Mouse (Mus musculus) heart, embryonic 16.5 days (tissue): Measurements from ENCODE around the gene Mlph. TPM values are rescaled to one million over a fixed set of nuclear protein-coding genes. Genes with fewer than 3 reads are reported as not detected.

Experiments
- ATAC-seq: fragments of 200-750 bp; cut with Nextera tagmentation; replicated peaks from 2 replicates; pipeline ENCODE4 v1.8.0; 2017; ENCODE audit warnings: moderate number of reproducible peaks; ENCODE audit not compliant: insufficient read depth, low FRiP score; ENCODE audit errors: extremely low read depth
- H3K27ac ChIP-seq: fragments of 300-500 bp; sonication (generic); 2 replicates; pipeline ENCODE4 v1.5.1; 2014; ENCODE audit warnings: mild to moderate bottlenecking, low read length, control low read depth, moderate library complexity
- H3K27me3 ChIP-seq: fragments of 300-500 bp; sonication (generic); 2 replicates; pipeline ENCODE4 v1.6.1; 2014; ENCODE audit warnings: low read length, mixed read lengths; ENCODE audit not compliant: control insufficient read depth, insufficient read depth
- H3K36me3 ChIP-seq: fragments of 300-500 bp; sonication (generic); 2 replicates; pipeline ENCODE4 v1.6.1; 2014; ENCODE audit not compliant: control insufficient read depth, insufficient read depth
- H3K4me1 ChIP-seq: fragments of 300-500 bp; sonication (generic); 2 replicates; pipeline ENCODE4 v1.6.1; 2014; ENCODE audit warnings: low read length, mixed read lengths; ENCODE audit not compliant: control insufficient read depth, insufficient read depth
- H3K4me2 ChIP-seq: fragments of 300-500 bp; sonication (generic); 2 replicates; pipeline ENCODE4 v1.6.1; 2014; ENCODE audit warnings: low read depth, mild to moderate bottlenecking, control low read depth, low read length
- H3K4me3 ChIP-seq: fragments of 300-500 bp; sonication (generic); 2 replicates; pipeline ENCODE4 v1.5.1; 2014; ENCODE audit warnings: mild to moderate bottlenecking, control low read depth, low read length
- H3K9ac ChIP-seq: fragments of 300-500 bp; sonication (generic); 2 replicates; pipeline ENCODE4 v1.6.1; 2014; ENCODE audit warnings: low read length, control low read depth
- H3K9me3 ChIP-seq: fragments of 300-500 bp; sonication (generic); replicated peaks from 2 replicates; pipeline ENCODE4 v1.6.1; 2016; ENCODE audit warnings: low read length; ENCODE audit not compliant: control insufficient read depth
- WGBS: fragments of 180-500 bp; shearing (Covaris S2); extraction: QIAGEN DNeasy Blood & Tissue Kit; methylation state at CpG from one replicate; pipeline ENCODE4 v1.1.7; 2014; 5-methylcytosine and 5-hydroxymethylcytosine counted together
- polyA plus RNA-seq: library from polyadenylated mRNA; unstranded; fragments of >200 nt; fragmentation: Nextera tagmentation; extraction: Ambion mirVana; gene quantifications from 2 replicates; pipeline ENCODE4 v1.2.1, GENCODE M21; 2015

The Mlph gene
- polyA plus RNA-seq, 1 experiment from 2014 or later, result 0.33 TPM

- Histone ChIP-seq H3K4me1 (peaks cover 13% of the 10 kb centered on the region), H3K36me3 (no peaks in the 10 kb centered on the region), H3K27me3 (no peaks in the 10 kb centered on the region; the same call in 1 of the 2 replicates), H3K9me3 (no peaks in the 10 kb centered on the region), H3K4me2 (no peak overlapping the region), H3K4me3 (no peak overlapping the region), H3K27ac (no peak overlapping the region), H3K9ac (no peak overlapping the region)
- peak; percentile 43; the same call in 1 of the 2 replicates for ATAC-seq
- WGBS, result 39% methylated on average over 15 of the region's 15 CpGs
These were observed 12.4 kb downstream of the Mlph start for GRCm38 (mm10) chr1:90927308-90927707.

GRCm38 (mm10) chr1:90927929-90928574 lies 13.2 kb downstream of the Mlph start:
- Histone ChIP-seq H3K4me1 (peaks cover 19% of the 10 kb centered on the region), H3K27ac (no peak overlapping the region), H3K9me3 (no peaks in the 10 kb centered on the region), H3K4me3 (peak overlapping the region; percentile 30), H3K27me3 (no peaks in the 10 kb centered on the region; the same call in 1 of the 2 replicates), H3K9ac (peak overlapping the region; percentile 59), H3K4me2 (peak overlapping the region; percentile 63), H3K36me3 (no peaks in the 10 kb centered on the region)
- WGBS, result 3% methylated on average over 22 of the region's 23 CpGs
- peak; percentile 34; the same call in 1 of the 2 replicates for ATAC-seq

- H3K27me3 ChIP-seq, result no peaks in the 10 kb centered on the region; the same call in 1 of the 2 replicates
- peak overlapping the region; percentile 59 for H3K9ac ChIP-seq
- 9% methylated on average over 6 of the region's 6 CpGs for WGBS
- H3K4me1 ChIP-seq, result peaks cover 22% of the 10 kb centered on the region
- H3K4me3 ChIP-seq, result peak overlapping the region; percentile 30
- H3K4me2 ChIP-seq, result peak overlapping the region; percentile 63
- H3K9me3 ChIP-seq, result no peaks in the 10 kb centered on the region
- no peak overlapping the region for H3K27ac ChIP-seq
- no peaks in the 10 kb centered on the region for H3K36me3 ChIP-seq
- ATAC-seq, result no peak; the same call in 1 of the 2 replicates
These were observed 13.7 kb downstream of the Mlph start for GRCm38 (mm10) chr1:90928575-90928934.

DNA sequence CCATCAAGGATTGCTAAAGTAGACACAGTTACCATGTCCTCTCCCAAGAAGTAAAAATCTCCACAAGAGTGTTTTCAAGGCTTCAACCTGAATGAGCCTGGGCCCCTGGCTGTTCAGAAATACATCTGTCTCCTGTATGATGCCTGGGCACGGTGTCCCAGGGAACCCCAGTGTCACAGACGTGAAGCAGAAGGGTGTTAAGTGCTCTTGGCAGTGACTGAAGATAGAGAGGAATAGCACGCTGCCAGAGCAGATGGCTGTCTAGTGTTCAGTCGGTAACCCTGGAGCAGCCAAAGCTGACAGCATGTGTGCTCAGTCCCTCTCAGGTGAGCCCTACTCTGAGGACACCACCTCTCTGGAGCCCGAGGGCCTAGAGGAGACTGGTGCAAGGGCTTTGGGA lies 18.1 kb downstream of the Mlph start:
- H3K9me3 ChIP-seq, result no peaks in the 10 kb centered on the region
- H3K27ac ChIP-seq, result 0 out of 2 replicates have a peak overlapping the region, but pooled peaks have one; percentile 2
- no peak overlapping the region for H3K9ac ChIP-seq
- peak; percentile 56; the same call in 1 of the 2 replicates for ATAC-seq
- no peak overlapping the region for H3K4me3 ChIP-seq
- H3K4me1 ChIP-seq, result peaks cover 16% of the 10 kb centered on the region
- 35% methylated on average over 5 of the region's 5 CpGs for WGBS
- no peak overlapping the region for H3K4me2 ChIP-seq
- no peaks in the 10 kb centered on the region for H3K36me3 ChIP-seq
- H3K27me3 ChIP-seq, result no peaks in the 10 kb centered on the region; the same call in 1 of the 2 replicates

DNA sequence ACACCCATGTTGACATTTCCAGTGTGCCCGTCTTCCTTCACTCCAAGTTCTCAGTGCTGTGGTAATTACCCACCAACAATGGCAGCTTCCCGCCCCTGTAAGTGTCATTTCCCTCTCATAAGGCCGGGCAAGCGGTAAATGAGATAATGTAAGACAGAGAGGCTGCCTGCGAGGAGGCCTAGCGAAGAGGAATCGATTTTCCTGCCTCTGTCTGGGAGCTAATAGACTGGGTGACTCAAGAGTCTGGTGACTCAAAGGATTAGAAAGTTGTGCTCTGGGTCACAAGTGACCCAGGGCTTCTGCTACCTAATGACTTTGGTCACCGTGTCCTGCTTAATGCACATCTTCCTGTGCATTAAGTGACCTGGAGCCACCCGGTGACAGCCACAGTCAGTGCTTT lies 22.1 kb downstream of the Mlph start:
- Histone ChIP-seq H3K9me3 (no peaks in the 10 kb centered on the region), H3K27ac (no peak overlapping the region), H3K4me2 (no peak overlapping the region), H3K4me3 (no peak overlapping the region), H3K36me3 (no peaks in the 10 kb centered on the region), H3K4me1 (peaks cover 11% of the 10 kb centered on the region), H3K9ac (no peak overlapping the region), H3K27me3 (peaks cover 3% of the 10 kb centered on the region; the same call in 1 of the 2 replicates)
- 65% methylated on average over 9 of the region's 9 CpGs for WGBS
- ATAC-seq, result no peak

DNA sequence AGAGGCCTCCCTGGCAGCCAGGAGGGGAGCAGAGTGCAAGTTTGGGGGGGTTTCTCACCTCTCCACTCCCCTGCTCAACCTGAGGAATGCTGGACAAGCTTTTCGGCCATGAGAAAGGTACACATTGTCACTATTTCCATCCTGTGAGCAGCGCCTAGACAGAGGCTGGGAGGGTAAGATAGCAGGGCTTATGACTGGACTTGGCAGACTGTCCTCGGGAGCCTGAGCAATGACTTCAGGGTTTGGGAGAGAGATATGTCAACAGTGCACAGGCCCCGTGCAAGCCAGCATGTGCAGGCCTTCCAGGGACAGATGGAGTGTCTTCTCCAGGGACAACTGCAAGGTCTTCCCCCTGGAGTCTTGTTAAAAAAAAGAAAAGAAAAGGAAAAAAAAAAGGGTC lies 25.1 kb downstream of the Mlph start:
- ATAC-seq, result 0 out of 2 replicates have a peak, but pooled peaks have one; percentile 37
- Histone ChIP-seq H3K4me3 (no peak overlapping the region), H3K27me3 (peaks cover 3% of the 10 kb centered on the region; the same call in 1 of the 2 replicates), H3K4me2 (no peak overlapping the region), H3K4me1 (0 out of 2 replicates have a peak, but pooled peaks cover 2% of the 10 kb centered on the region), H3K36me3 (no peaks in the 10 kb centered on the region), H3K9me3 (no peaks in the 10 kb centered on the region), H3K9ac (no peak overlapping the region), H3K27ac (no peak overlapping the region)
- 35% methylated on average over 4 of the region's 4 CpGs for WGBS

- Histone ChIP-seq H3K36me3 (no peaks in the 10 kb centered on the region), H3K4me3 (no peak overlapping the region), H3K9ac (no peak overlapping the region), H3K27ac (no peak overlapping the region), H3K4me2 (no peak overlapping the region), H3K9me3 (no peaks in the 10 kb centered on the region), H3K27me3 (no peaks in the 10 kb centered on the region; the same call in 1 of the 2 replicates), H3K4me1 (0 out of 2 replicates have a peak, but pooled peaks cover under 1% of the 10 kb centered on the region)
- WGBS, result 68% methylated on average over 10 of the region's 10 CpGs
- no peak for ATAC-seq
These were observed 30.3 kb downstream of the Mlph start for GRCm38 (mm10) chr1:90945171-90945570.

GRCm38 (mm10) chr1:90947252-90947651 lies 32.4 kb downstream of the Mlph start:
- H3K4me1 ChIP-seq, result peaks cover 4% of the 10 kb centered on the region; the same call in 1 of the 2 replicates
- 68% methylated on average over 2 of the region's 2 CpGs for WGBS
- no peak overlapping the region for H3K4me2 ChIP-seq
- H3K9ac ChIP-seq, result no peak overlapping the region
- no peak for ATAC-seq
- H3K27me3 ChIP-seq, result peaks cover 3% of the 10 kb centered on the region; the same call in 1 of the 2 replicates
- no peak overlapping the region for H3K4me3 ChIP-seq
- H3K9me3 ChIP-seq, result no peaks in the 10 kb centered on the region
- no peak overlapping the region for H3K27ac ChIP-seq
- H3K36me3 ChIP-seq, result no peaks in the 10 kb centered on the region

DNA sequence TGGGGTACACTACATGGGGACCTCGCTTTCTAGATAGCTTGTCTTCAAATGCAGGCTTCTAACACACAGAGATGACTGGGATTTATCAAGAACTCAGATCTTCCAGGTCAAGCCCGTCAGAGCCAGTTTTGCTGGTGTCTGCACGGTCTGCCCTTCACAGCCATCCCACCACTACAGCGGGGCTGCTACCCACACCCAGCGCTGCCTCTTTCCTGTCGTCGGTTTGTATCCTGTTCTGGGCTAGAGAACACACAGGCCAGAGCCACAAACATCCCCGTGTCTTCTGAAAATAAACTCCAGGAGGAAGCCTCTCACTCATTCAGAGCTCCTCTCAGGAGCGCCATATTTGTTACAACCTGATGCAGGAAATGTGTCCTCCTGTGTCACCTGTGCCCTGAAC lies 34.4 kb downstream of the Mlph start:
- 54% methylated on average over 9 of the region's 9 CpGs for WGBS
- no peak for ATAC-seq
- no peak overlapping the region for H3K9ac ChIP-seq
- no peak overlapping the region for H3K4me3 ChIP-seq
- no peak overlapping the region for H3K27ac ChIP-seq
- no peaks in the 10 kb centered on the region for H3K36me3 ChIP-seq
- peaks cover 4% of the 10 kb centered on the region; the same call in 1 of the 2 replicates for H3K4me1 ChIP-seq
- no peak overlapping the region for H3K4me2 ChIP-seq
- no peaks in the 10 kb centered on the region for H3K9me3 ChIP-seq
- peaks cover 5% of the 10 kb centered on the region; the same call in 1 of the 2 replicates for H3K27me3 ChIP-seq
